Mouse (Mus musculus) cerebellum, adult 2 months (tissue): Measurements from ENCODE around the gene R3hdm2. TPM values are rescaled to one million over a fixed set of nuclear protein-coding genes. Genes with fewer than 3 reads are reported as not detected.

Experiments used
- DNase-seq, 2 experiments: peaks; one replicate each; pipeline ENCODE4 v3.0.0; 2021
- H3K27ac ChIP-seq: fragments of 200-500 bp; 2 replicates; pipeline ENCODE4 v1.5.1; 2012; ENCODE audit warnings: low read length, control low read depth, inconsistent platforms; ENCODE audit not compliant: insufficient read depth
- H3K27me3 ChIP-seq: fragments of 200-500 bp; 2 replicates; pipeline ENCODE4 v1.6.1; 2012; ENCODE audit warnings: inconsistent platforms, mild to moderate bottlenecking, low read length, moderate library complexity; ENCODE audit not compliant: control insufficient read depth, insufficient read depth
- H3K4me1 ChIP-seq: fragments of 200-500 bp; 2 replicates; pipeline ENCODE4 v1.6.1; 2011; ENCODE audit warnings: low read length; ENCODE audit not compliant: control insufficient read depth, insufficient read depth
- H3K4me3 ChIP-seq: fragments of 200-500 bp; replicated peaks from 2 replicates; pipeline ENCODE3; 2011; ENCODE audit warnings: mild to moderate bottlenecking, low read depth, low read length, control low read depth; ENCODE audit not compliant: insufficient read depth
- CTCF ChIP-seq: fragments of 200-500 bp; IDR thresholded peaks from 2 replicates; pipeline ENCODE4 v1.5.1; 2011; ENCODE audit warnings: low read depth, mild to moderate bottlenecking, control low read depth, low read length, moderate library complexity, borderline replicate concordance; ENCODE audit not compliant: insufficient read depth
- POLR2A ChIP-seq: fragments of 200-500 bp; IDR thresholded peaks from 2 replicates; pipeline ENCODE4 v1.6.1; 2011; ENCODE audit warnings: low read length, control low read depth, borderline replicate concordance; ENCODE audit not compliant: insufficient read depth
- WGBS: fragments of 180-500 bp; shearing (Covaris S2); methylation state at CpG from one replicate; pipeline ENCODE4 v1.1.7; 2018; 5-methylcytosine and 5-hydroxymethylcytosine counted together
- polyA plus RNA-seq: library from polyadenylated mRNA; depleted of rRNA; stranded (reverse); fragments of >200 nt; gene quantifications from 2 replicates; pipeline ENCODE4 v1.2.3, GENCODE M21; 2012; rRNA removed

The R3hdm2 gene
- 137 and 145 TPM in 2 replicates for polyA plus RNA-seq

- TF ChIP-seq POLR2A (peak; percentile 70; the same call in 1 of the 2 replicates), CTCF (no peak)
- peak; percentile 93 to 94 for DNase-seq
- peak within 1 kb of the TSS; percentile 78 for H3K27ac ChIP-seq
- WGBS: under 1% methylated on average over 53 of the region's 53 CpGs
- H3K27me3 ChIP-seq: no peaks in the 10 kb centered on the region
- H3K4me3 ChIP-seq: peak within 1 kb of the TSS; percentile 92
- peaks cover 5% of the 10 kb centered on the region for H3K4me1 ChIP-seq
Observed at GRCm38 (mm10) chr10:127380251-127380691, at the start of gene R3hdm2. TSS of gene R3hdm2 (plus strand) at chr10:127380327.

- no peak for DNase-seq
- H3K4me1 ChIP-seq: no peaks in the 10 kb centered on the region
- no peak for TF ChIP-seq POLR2A
- peak; percentile 16; the same call in 1 of the 2 replicates for TF ChIP-seq CTCF
- 27% methylated on average over 31 of the region's 31 CpGs for WGBS
- no peak overlapping the region for H3K27ac ChIP-seq
- H3K27me3 ChIP-seq: no peaks in the 10 kb centered on the region
- no peak overlapping the region for H3K4me3 ChIP-seq
Observed at GRCm38 (mm10) chr10:127332211-127332874, 47.8 kb upstream of the R3hdm2 start.

GRCm38 (mm10) chr10:127333152-127333551 lies 47.0 kb upstream of the R3hdm2 start:
- no peak for DNase-seq
- TF ChIP-seq POLR2A (no peak), CTCF (peak; percentile 13; the same call in 1 of the 2 replicates)
- Histone ChIP-seq H3K4me1 (no peaks in the 10 kb centered on the region), H3K4me3 (no peak overlapping the region), H3K27ac (no peak overlapping the region), H3K27me3 (no peaks in the 10 kb centered on the region)
- WGBS: 56% methylated on average over 5 of the region's 5 CpGs

GRCm38 (mm10) chr10:127335271-127335670 lies 44.9 kb upstream of the R3hdm2 start:
- Histone ChIP-seq H3K4me3 (no peak overlapping the region), H3K27ac (no peak overlapping the region), H3K4me1 (no peaks in the 10 kb centered on the region), H3K27me3 (no peaks in the 10 kb centered on the region; the same call in 1 of the 2 replicates)
- WGBS: 74% methylated on average over 1 of the region's 1 CpGs
- no peak for DNase-seq
- no peak for TF ChIP-seq CTCF
- no peak for TF ChIP-seq POLR2A

GRCm38 (mm10) chr10:127336952-127337351 lies 43.2 kb upstream of the R3hdm2 start:
- DNase-seq: no peak
- H3K27ac ChIP-seq: no peak overlapping the region
- WGBS: 65% methylated on average over 5 of the region's 5 CpGs
- TF ChIP-seq POLR2A (no peak), CTCF (no peak)
- no peak overlapping the region for H3K4me3 ChIP-seq
- no peaks in the 10 kb centered on the region for H3K4me1 ChIP-seq
- H3K27me3 ChIP-seq: no peaks in the 10 kb centered on the region; the same call in 1 of the 2 replicates

GRCm38 (mm10) chr10:127337536-127338099 lies 42.5 kb upstream of the R3hdm2 start:
- no peak for DNase-seq
- Histone ChIP-seq H3K4me3 (no peak overlapping the region), H3K27me3 (no peaks in the 10 kb centered on the region; the same call in 1 of the 2 replicates), H3K4me1 (no peaks in the 10 kb centered on the region), H3K27ac (no peak overlapping the region)
- no peak for TF ChIP-seq CTCF
- TF ChIP-seq POLR2A: no peak
- WGBS: 94% methylated on average over 6 of the region's 6 CpGs

- TF ChIP-seq POLR2A (no peak), CTCF (peak; percentile 90)
- no peaks in the 10 kb centered on the region; the same call in 1 of the 2 replicates for H3K27me3 ChIP-seq
- peak; percentile 88 to 89 for DNase-seq
- no peak overlapping the region for H3K27ac ChIP-seq
- H3K4me3 ChIP-seq: peak overlapping the region; percentile 41
- no peaks in the 10 kb centered on the region for H3K4me1 ChIP-seq
- under 1% methylated on average over 31 of the region's 31 CpGs for WGBS
Observed at GRCm38 (mm10) chr10:127338930-127339682, 41.0 kb upstream of the R3hdm2 start.
